In genomic region chr11:115359293-115359692, GRCm38 (mm10) we compare ENCODE assay signal across 10 mouse cellular contexts. TPM values are rescaled to one million over a fixed set of nuclear protein-coding genes. Genes with fewer than 3 reads are reported as not detected.
A peak's percentile ranks its signal among the peaks of the same experiment; 100 is the strongest.
DNase-seq lines count a peak whose midpoint lies in the region; ATAC-seq and TF ChIP-seq lines count a peak whose summit lies in the region.
"Had no signal": no experiment of that assay in that cellular context is flagged by ENCODE, and none has a peak within 500 bp of the region (broad histone marks: within the 10 kb centered on the region; RNA-seq: fewer than 3 reads in every experiment).

No protein-coding gene starts in this region.

- ATAC-seq in lung, embryonic 14.5 days (ENCODE audit: insufficient read depth), result peak; percentile 27; the same call in 1 of the 2 replicates
- no peak; the same call in 1 of the 2 replicates for ATAC-seq in forebrain, embryonic 14.5 days
- peak; percentile 30; the same call in 1 of the 2 replicates for ATAC-seq in stomach, embryonic 16.5 days (ENCODE audit: insufficient read depth, low FRiP score)
- ATAC-seq: Patski had no signal

- peak overlapping the region; percentile 12; the same call in 1 of the 2 replicates for H3K27ac ChIP-seq in lung, embryonic 14.5 days (ENCODE audit: low read depth)
- H3K27ac ChIP-seq in forebrain, embryonic 14.5 days (ENCODE audit: low read depth, low read length), result peak overlapping the region; percentile 4; the same call in 1 of the 2 replicates
- H3K27ac ChIP-seq in limb, embryonic 10.5 days, result peak overlapping the region; percentile 73; the same call in 1 of the 2 replicates
- H3K27ac ChIP-seq in stomach, embryonic 16.5 days (ENCODE audit: low read length), result peak overlapping the region; percentile 71

- no peaks in the 10 kb centered on the region; the same call in 1 of the 2 replicates for H3K4me1 ChIP-seq in lung, embryonic 14.5 days (ENCODE audit: insufficient read depth)
- H3K4me1 ChIP-seq in forebrain, embryonic 14.5 days (ENCODE audit: control insufficient read depth, insufficient read depth, low read length), result peaks cover 9% of the 10 kb centered on the region; the same call in 1 of the 2 replicates
- H3K4me1 ChIP-seq in limb, embryonic 10.5 days, result peaks cover 32% of the 10 kb centered on the region
- H3K4me1 ChIP-seq in stomach, embryonic 16.5 days (ENCODE audit: control insufficient read depth, insufficient read depth, low read length), result peaks cover 20% of the 10 kb centered on the region

- H3K9ac ChIP-seq in lung, embryonic 14.5 days, result no peak overlapping the region
- peak overlapping the region; percentile 29; the same call in 1 of the 2 replicates for H3K9ac ChIP-seq in forebrain, embryonic 14.5 days (ENCODE audit: low read length)
- peak overlapping the region; percentile 42; the same call in 1 of the 2 replicates for H3K9ac ChIP-seq in stomach, embryonic 16.5 days (ENCODE audit: low read length)

- no peak for TF ChIP-seq CTCF in lung, embryonic 14.5 days (IDR thresholded peaks at IDR 0.05; ENCODE audit: low read depth)

- H3K27me3 ChIP-seq in lung, embryonic 14.5 days (ENCODE audit: insufficient read depth, low read length), result no peaks in the 10 kb centered on the region
- H3K27me3 ChIP-seq in forebrain, embryonic 14.5 days (replicated peaks; ENCODE audit: control insufficient read depth, insufficient read depth, low read length), result no peaks in the 10 kb centered on the region
- peaks cover 61% of the 10 kb centered on the region for H3K27me3 ChIP-seq in limb, embryonic 10.5 days (ENCODE audit: low read depth, poor library complexity, severe bottlenecking)
- H3K27me3 ChIP-seq in stomach, embryonic 16.5 days (ENCODE audit: control insufficient read depth, insufficient read depth, low read length), result no peaks in the 10 kb centered on the region
- H3K27me3 ChIP-seq: Patski had no signal

- 38% methylated on average over 3 of the region's 3 CpGs for WGBS in lung, embryonic 14.5 days
- 35% methylated on average over 3 of the region's 3 CpGs for WGBS in forebrain, embryonic 14.5 days
- 60% methylated on average over 3 of the region's 3 CpGs for WGBS in limb, embryonic 10.5 days
- 39% methylated on average over 3 of the region's 3 CpGs for WGBS in stomach, embryonic 16.5 days

- H3K4me2 ChIP-seq in lung, embryonic 14.5 days, result 0 out of 2 replicates have a peak overlapping the region, but pooled peaks have one; percentile 18
- H3K4me2 ChIP-seq in forebrain, embryonic 14.5 days (ENCODE audit: low read length), result no peak overlapping the region
- H3K4me2 ChIP-seq in stomach, embryonic 16.5 days (ENCODE audit: low read depth, low read length), result no peak overlapping the region

- no peaks in the 10 kb centered on the region for H3K9me3 ChIP-seq in lung, embryonic 14.5 days (ENCODE audit: low read depth, low read length)
- no peaks in the 10 kb centered on the region for H3K9me3 ChIP-seq in forebrain, embryonic 14.5 days (replicated peaks; ENCODE audit: control insufficient read depth, low read length)
- no peaks in the 10 kb centered on the region for H3K9me3 ChIP-seq in limb, embryonic 10.5 days (replicated peaks)
- no peaks in the 10 kb centered on the region for H3K9me3 ChIP-seq in stomach, embryonic 16.5 days (replicated peaks; ENCODE audit: control insufficient read depth, low read length)
- H3K9me3 ChIP-seq: megakaryocyte, embryonic 14.5 days had no signal

- H3K36me3 ChIP-seq in lung, embryonic 14.5 days (ENCODE audit: insufficient read depth), result no peaks in the 10 kb centered on the region
- H3K36me3 ChIP-seq in forebrain, embryonic 14.5 days (ENCODE audit: control insufficient read depth, insufficient read depth, low read length), result 0 out of 2 replicates have a peak, but pooled peaks cover 5% of the 10 kb centered on the region
- H3K36me3 ChIP-seq in limb, embryonic 10.5 days, result no peaks in the 10 kb centered on the region
- H3K36me3 ChIP-seq in stomach, embryonic 16.5 days (ENCODE audit: control insufficient read depth, insufficient read depth, low read length), result no peaks in the 10 kb centered on the region

- no peak overlapping the region for H3K4me3 ChIP-seq in lung, embryonic 14.5 days (ENCODE audit: low read depth, low read length)
- no peak overlapping the region for H3K4me3 ChIP-seq in forebrain, embryonic 14.5 days (ENCODE audit: low read depth, low read length)
- H3K4me3 ChIP-seq in limb, embryonic 10.5 days, result no peak overlapping the region
- no peak overlapping the region for H3K4me3 ChIP-seq in stomach, embryonic 16.5 days (replicated peaks; ENCODE audit: low read length)
- H3K4me3 ChIP-seq: megakaryocyte, embryonic 14.5 days had no signal

- peak; percentile 40 for DNase-seq in lung, embryonic 14.5 days
- DNase-seq in lung, postnatal 36 days, result no peak
- no peak for DNase-seq in forebrain, embryonic 14.5 days (ENCODE audit: low spot score)
- DNase-seq in limb, embryonic 10.5 days (ENCODE audit: low spot score), result no peak
- DNase-seq in right cerebral cortex, postnatal 10 days (ENCODE audit: low spot score in 2 of 2), result no peak
- DNase-seq in adrenal gland, postnatal 4 days (ENCODE audit: low spot score in 2 of 2), result no peak
- DNase-seq: cerebellum, adult 18-20 months had no signal

RNA-seq across cellular contexts. Expression of gene Hid1, which starts 8.3 kb away (rescaled TPM):
- 7.4 and 9.2 TPM in 2 replicates for polyA plus RNA-seq in lung, embryonic 14.5 days (2014; fragmentation: Nextera tagmentation; extraction: Ambion mirVana)
- polyA plus RNA-seq in forebrain, embryonic 14.5 days (2014; fragmentation: Nextera tagmentation; extraction: Ambion mirVana), result 32.0 and 36.3 TPM in 2 replicates
- 2.8 and 2.9 TPM in 2 replicates for polyA plus RNA-seq in limb, embryonic 10.5 days (2016; fragmentation: Nextera tagmentation; extraction: Ambion mirVana)
- 44.0 and 46.2 TPM in 2 replicates for polyA plus RNA-seq in stomach, embryonic 16.5 days (2015; fragmentation: Nextera tagmentation; extraction: Ambion mirVana)
- 10 to 100 TPM; 29.0 to 34.2 TPM for total RNA-seq in adrenal gland, postnatal 4 days (2021)

RNA-seq across cellular contexts. Expression of gene Cdr2l, which starts 22.4 kb away (rescaled TPM):
- polyA plus RNA-seq in lung, embryonic 14.5 days (2014; fragmentation: Nextera tagmentation; extraction: Ambion mirVana), result 17.7 and 19.8 TPM in 2 replicates
- polyA plus RNA-seq in forebrain, embryonic 14.5 days (2014; fragmentation: Nextera tagmentation; extraction: Ambion mirVana), result 17.7 and 19.0 TPM in 2 replicates
- 15.2 and 16.4 TPM in 2 replicates for polyA plus RNA-seq in limb, embryonic 10.5 days (2016; fragmentation: Nextera tagmentation; extraction: Ambion mirVana)
- polyA plus RNA-seq in stomach, embryonic 16.5 days (2015; fragmentation: Nextera tagmentation; extraction: Ambion mirVana), result 6.1 and 6.6 TPM in 2 replicates
- total RNA-seq in adrenal gland, postnatal 4 days (2021), result 10 to 100 TPM; 44.3 to 47.4 TPM

RNA-seq across cellular contexts. Expression of gene Otop3, which starts 24.8 kb away (rescaled TPM):
- 0.12 TPM in 1 of 2 replicates, not detected in the other for polyA plus RNA-seq in lung, embryonic 14.5 days (2014; fragmentation: Nextera tagmentation; extraction: Ambion mirVana)
- 0.06 and 0.09 TPM in 2 replicates for polyA plus RNA-seq in forebrain, embryonic 14.5 days (2014; fragmentation: Nextera tagmentation; extraction: Ambion mirVana)
- polyA plus RNA-seq in limb, embryonic 10.5 days (2016; fragmentation: Nextera tagmentation; extraction: Ambion mirVana), result not detected in 2 replicates
- 4.6 and 8.4 TPM in 2 replicates for polyA plus RNA-seq in stomach, embryonic 16.5 days (2015; fragmentation: Nextera tagmentation; extraction: Ambion mirVana)
- under 1 TPM; 0.17 to 0.20 TPM for total RNA-seq in adrenal gland, postnatal 4 days (2021)
- polyA plus RNA-seq: Patski had no signal

RNA-seq across cellular contexts. Expression of gene Ush1g, which starts 37.5 kb away (rescaled TPM):
- polyA plus RNA-seq in lung, embryonic 14.5 days (2014; fragmentation: Nextera tagmentation; extraction: Ambion mirVana), result not detected in 2 replicates
- polyA plus RNA-seq in forebrain, embryonic 14.5 days (2014; fragmentation: Nextera tagmentation; extraction: Ambion mirVana), result not detected in 2 replicates
- not detected in 2 replicates for polyA plus RNA-seq in limb, embryonic 10.5 days (2016; fragmentation: Nextera tagmentation; extraction: Ambion mirVana)
- polyA plus RNA-seq in stomach, embryonic 16.5 days (2015; fragmentation: Nextera tagmentation; extraction: Ambion mirVana), result 0.62 and 0.76 TPM in 2 replicates
- total RNA-seq in adrenal gland, postnatal 4 days (2021), result under 1 TPM; 0.73 to 0.84 TPM

RNA-seq across cellular contexts. Expression of gene Mrpl58, which starts 44.3 kb away (rescaled TPM):
- polyA plus RNA-seq in lung, embryonic 14.5 days (2014; fragmentation: Nextera tagmentation; extraction: Ambion mirVana), result 230 and 242 TPM in 2 replicates
- 203 and 253 TPM in 2 replicates for polyA plus RNA-seq in forebrain, embryonic 14.5 days (2014; fragmentation: Nextera tagmentation; extraction: Ambion mirVana)
- polyA plus RNA-seq in limb, embryonic 10.5 days (2016; fragmentation: Nextera tagmentation; extraction: Ambion mirVana), result 202 and 220 TPM in 2 replicates
- polyA plus RNA-seq in stomach, embryonic 16.5 days (2015; fragmentation: Nextera tagmentation; extraction: Ambion mirVana), result 160 and 162 TPM in 2 replicates
- total RNA-seq in adrenal gland, postnatal 4 days (2021), result 100 to 1,000 TPM; 150 to 158 TPM

Comparison
In these comparisons a context has a peak if more than half of its experiments do, and no peak if none do; other contexts are left out.
1. H3K27ac ChIP-seq: peak in every context shown above with its lines; median percentile 73 in limb, embryonic 10.5 days; 71 in stomach, embryonic 16.5 days; 12 in lung, embryonic 14.5 days; 4 in forebrain, embryonic 14.5 days.